Mouse (Mus musculus) MEL (cell line): ENCODE measurements around the gene Rtraf.

Experiments
- E2F4 ChIP-seq: IDR thresholded peaks from 2 replicates; pipeline ENCODE4 v1.6.1; 2011; ENCODE audit warnings: low read depth, low read length, improper control_type of control experiment, borderline replicate concordance
- TAL1 ChIP-seq: IDR thresholded peaks from 2 replicates; pipeline ENCODE4 v1.6.1; 2012; ENCODE audit warnings: mild to moderate bottlenecking, inconsistent platforms, low read length, moderate library complexity, mixed read lengths

DNA sequence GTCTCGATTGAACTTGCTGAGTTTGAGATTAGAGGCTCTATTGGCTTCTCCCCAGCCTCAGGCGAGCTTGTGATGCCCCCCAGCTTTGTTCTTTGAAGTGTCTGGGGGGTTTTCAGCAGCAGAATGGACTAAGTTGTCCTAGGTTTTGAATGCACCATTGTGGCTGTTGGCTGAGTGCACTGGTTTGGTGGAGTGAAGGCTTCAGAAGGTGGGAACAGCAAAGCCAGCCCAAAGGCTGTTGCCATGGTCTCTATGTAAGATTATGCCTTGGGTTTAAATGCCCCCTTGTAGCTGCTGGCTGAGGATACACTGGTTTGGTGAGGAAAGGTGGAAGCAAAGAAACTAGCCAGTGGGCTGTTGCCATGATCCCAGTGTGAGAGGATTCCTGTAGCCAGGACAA is 23.1 kb downstream of the Rtraf start:
- TF ChIP-seq E2F4: no peak
- no peak for TF ChIP-seq TAL1
